Mouse (Mus musculus) hindbrain, embryonic 14.5 days (tissue): ENCODE measurements around the gene Olfr287. TPM values are rescaled to one million over a fixed set of nuclear protein-coding genes. Genes with fewer than 3 reads are reported as not detected.

Source experiments
- ATAC-seq: fragments of 200-750 bp; cut with Nextera tagmentation; 2 replicates; pipeline ENCODE4 v1.8.0; 2017; ENCODE audit warnings: moderate number of reproducible peaks, mild to moderate bottlenecking, moderate TSS enrichment, moderate library complexity; ENCODE audit not compliant: low FRiP score
- DNase-seq: peaks from one replicate; pipeline ENCODE4 v3.0.0-alpha.2; 2015; ENCODE audit warnings: low spot score
- H3K27ac ChIP-seq: fragments of 300-500 bp; sonication (generic); 2 replicates; pipeline ENCODE4 v1.5.1; 2014; ENCODE audit warnings: mild to moderate bottlenecking, moderate library complexity
- H3K27me3 ChIP-seq: fragments of 300-500 bp; sonication (generic); 2 replicates; pipeline ENCODE4 v1.6.1; 2014; ENCODE audit warnings: mild to moderate bottlenecking, low read length, mixed read lengths; ENCODE audit not compliant: control insufficient read depth, insufficient read depth
- H3K36me3 ChIP-seq: fragments of 300-500 bp; sonication (generic); replicated peaks from 2 replicates; pipeline ENCODE4 v1.6.1; 2014; ENCODE audit not compliant: control insufficient read depth, insufficient read depth
- H3K4me1 ChIP-seq: fragments of 300-500 bp; sonication (generic); replicated peaks from 2 replicates; pipeline ENCODE4 v1.6.1; 2014; ENCODE audit warnings: antibody characterized with exemption, low read length, mixed read lengths; ENCODE audit not compliant: control insufficient read depth, insufficient read depth
- H3K4me2 ChIP-seq: fragments of 300-500 bp; sonication (generic); replicated peaks from 2 replicates; pipeline ENCODE4 v1.6.1; 2014; ENCODE audit warnings: mild to moderate bottlenecking, moderate library complexity
- H3K4me3 ChIP-seq: fragments of 300-500 bp; sonication (generic); replicated peaks from 2 replicates; pipeline ENCODE4 v1.5.1; 2014; ENCODE audit warnings: mild to moderate bottlenecking, low read length
- H3K9ac ChIP-seq: fragments of 300-500 bp; sonication (generic); 2 replicates; pipeline ENCODE4 v1.6.1; 2014
- H3K9me3 ChIP-seq: fragments of 300-500 bp; sonication (generic); 2 replicates; pipeline ENCODE4 v1.6.1; 2016; ENCODE audit warnings: low read length; ENCODE audit not compliant: control insufficient read depth
- WGBS: fragments of 180-500 bp; shearing (Covaris S2); extraction: QIAGEN DNeasy Blood & Tissue Kit; methylation state at CpG from one replicate; pipeline ENCODE4 v1.1.7; 2014; 5-methylcytosine and 5-hydroxymethylcytosine counted together
- polyA plus RNA-seq: library from polyadenylated mRNA; unstranded; fragments of >200 nt; fragmentation: Nextera tagmentation; extraction: Ambion mirVana; gene quantifications from 2 replicates; pipeline ENCODE4 v1.2.1, GENCODE M21; 2014

Olfr287 gene
- 0.17 TPM in 1 of 2 replicates, not detected in the other for polyA plus RNA-seq

- ATAC-seq (no peak), DNase-seq (no peak)
- Histone ChIP-seq H3K36me3 (no peaks in the 10 kb centered on the region), H3K4me2 (no peak within 1 kb of the TSS), H3K4me1 (no peaks in the 10 kb centered on the region), H3K9me3 (no peaks in the 10 kb centered on the region), H3K27me3 (no peaks in the 10 kb centered on the region), H3K9ac (no peak within 1 kb of the TSS), H3K4me3 (no peak within 1 kb of the TSS), H3K27ac (no peak within 1 kb of the TSS)
- 57% methylated on average over 4 of the region's 4 CpGs for WGBS
Observed at GRCm38 (mm10) chr15:98220877-98221276, at the start of gene Olfr287, which contains the start of gene Gm44579. Olfr287 (minus strand) TSS chr15:98221056. Gm44579 (minus strand) TSS chr15:98220977.

- no peak overlapping the region for H3K27ac ChIP-seq
- H3K27me3 ChIP-seq = no peaks in the 10 kb centered on the region
- H3K9me3 ChIP-seq = no peaks in the 10 kb centered on the region
- no peaks in the 10 kb centered on the region for H3K4me1 ChIP-seq
- no peak overlapping the region for H3K4me2 ChIP-seq
- ATAC-seq (no peak), DNase-seq (no peak)
- H3K36me3 ChIP-seq = no peaks in the 10 kb centered on the region
- 91% methylated on average over 7 of the region's 7 CpGs for WGBS
- no peak overlapping the region for H3K9ac ChIP-seq
- no peak overlapping the region for H3K4me3 ChIP-seq
Observed at GRCm38 (mm10) chr15:98257776-98258175, 36.9 kb upstream of the Olfr287 start.

- DNase-seq = no peak
Observed at GRCm38 (mm10) chr15:98257193-98257592, 36.3 kb upstream of the Olfr287 start, which contains the start of gene H1fnt. H1fnt (minus strand) TSS chr15:98257293.

GRCm38 (mm10) chr15:98256271-98256670 lies 35.4 kb upstream of the Olfr287 start:
- Histone ChIP-seq H3K27me3 (no peaks in the 10 kb centered on the region), H3K9ac (no peak overlapping the region), H3K4me2 (no peak overlapping the region), H3K27ac (no peak overlapping the region), H3K4me1 (no peaks in the 10 kb centered on the region), H3K4me3 (no peak overlapping the region), H3K36me3 (no peaks in the 10 kb centered on the region), H3K9me3 (no peaks in the 10 kb centered on the region)
- ATAC-seq (no peak), DNase-seq (no peak)
- 94% methylated on average over 13 of the region's 13 CpGs for WGBS

More at GRCm38 (mm10) chr15:98257193-98257592, 36.3 kb upstream of the Olfr287 start, which contains the start of gene H1fnt:
- no peak for ATAC-seq
- no peaks in the 10 kb centered on the region for H3K27me3 ChIP-seq
- no peaks in the 10 kb centered on the region for H3K9me3 ChIP-seq
- WGBS = 90% methylated on average over 8 of the region's 8 CpGs
- H3K4me1 ChIP-seq = no peaks in the 10 kb centered on the region
- H3K4me2 ChIP-seq = no peak within 1 kb of the TSS
- no peak within 1 kb of the TSS for H3K27ac ChIP-seq
- H3K4me3 ChIP-seq = no peak within 1 kb of the TSS
- H3K9ac ChIP-seq = no peak within 1 kb of the TSS
- no peaks in the 10 kb centered on the region for H3K36me3 ChIP-seq

GRCm38 (mm10) chr15:98235442-98235841 lies 14.6 kb upstream of the Olfr287 start:
- 90% methylated on average over 4 of the region's 4 CpGs for WGBS
- H3K27me3 ChIP-seq = no peaks in the 10 kb centered on the region
- no peak overlapping the region for H3K4me3 ChIP-seq
- no peak for DNase-seq
- H3K36me3 ChIP-seq = no peaks in the 10 kb centered on the region
- H3K27ac ChIP-seq = no peak overlapping the region
- ATAC-seq = no peak
- H3K4me2 ChIP-seq = no peak overlapping the region
- no peaks in the 10 kb centered on the region for H3K4me1 ChIP-seq
- no peak overlapping the region for H3K9ac ChIP-seq
- H3K9me3 ChIP-seq = 0 out of 2 replicates have a peak, but pooled peaks cover 4% of the 10 kb centered on the region

GRCm38 (mm10) chr15:98234350-98234749 lies 13.5 kb upstream of the Olfr287 start, which contains the start of gene Olfr286:
Olfr286 (minus strand) TSS chr15:98234450.
- ATAC-seq (no peak), DNase-seq (no peak)
- Histone ChIP-seq H3K9me3 (0 out of 2 replicates have a peak, but pooled peaks cover 4% of the 10 kb centered on the region), H3K4me1 (no peaks in the 10 kb centered on the region), H3K27ac (no peak within 1 kb of the TSS), H3K4me2 (no peak within 1 kb of the TSS), H3K9ac (no peak within 1 kb of the TSS), H3K27me3 (no peaks in the 10 kb centered on the region), H3K4me3 (no peak within 1 kb of the TSS), H3K36me3 (no peaks in the 10 kb centered on the region)
- 88% methylated on average over 4 of the region's 4 CpGs for WGBS

GRCm38 (mm10) chr15:98226096-98226495 lies 5.2 kb upstream of the Olfr287 start:
- Histone ChIP-seq H3K9me3 (no peaks in the 10 kb centered on the region), H3K4me1 (no peaks in the 10 kb centered on the region), H3K9ac (no peak overlapping the region), H3K27ac (no peak overlapping the region), H3K27me3 (no peaks in the 10 kb centered on the region), H3K4me2 (no peak overlapping the region), H3K4me3 (no peak overlapping the region), H3K36me3 (no peaks in the 10 kb centered on the region)
- 80% methylated on average over 7 of the region's 7 CpGs for WGBS
- ATAC-seq = no peak
- DNase-seq = no peak

- no peak for ATAC-seq
- no peak overlapping the region for H3K9ac ChIP-seq
- 43% methylated on average over 16 of the region's 16 CpGs for WGBS
Observed at GRCm38 (mm10) chr15:98225610-98226009, 4.8 kb upstream of the Olfr287 start.

GRCm38 (mm10) chr15:98222377-98222776 lies 1.5 kb upstream of the Olfr287 start:
- no peaks in the 10 kb centered on the region for H3K36me3 ChIP-seq
- no peak overlapping the region for H3K9ac ChIP-seq
- no peaks in the 10 kb centered on the region for H3K9me3 ChIP-seq
- H3K4me2 ChIP-seq = no peak overlapping the region
- H3K4me1 ChIP-seq = no peaks in the 10 kb centered on the region
- no peak for DNase-seq
- H3K27ac ChIP-seq = no peak overlapping the region
- H3K4me3 ChIP-seq = no peak overlapping the region
- no peak for ATAC-seq
- H3K27me3 ChIP-seq = no peaks in the 10 kb centered on the region

More at GRCm38 (mm10) chr15:98225610-98226009, 4.8 kb upstream of the Olfr287 start:
- no peak overlapping the region for H3K4me3 ChIP-seq
- no peak overlapping the region for H3K4me2 ChIP-seq
- no peaks in the 10 kb centered on the region for H3K27me3 ChIP-seq
- H3K4me1 ChIP-seq = no peaks in the 10 kb centered on the region
- no peaks in the 10 kb centered on the region for H3K36me3 ChIP-seq
- no peak for DNase-seq
- no peaks in the 10 kb centered on the region for H3K9me3 ChIP-seq
- no peak overlapping the region for H3K27ac ChIP-seq

GRCm38 (mm10) chr15:98214130-98214529 lies 6.7 kb downstream of the Olfr287 start:
- no peak overlapping the region for H3K4me3 ChIP-seq
- no peak overlapping the region for H3K27ac ChIP-seq
- no peaks in the 10 kb centered on the region for H3K27me3 ChIP-seq
- H3K9me3 ChIP-seq = no peaks in the 10 kb centered on the region
- H3K4me1 ChIP-seq = no peaks in the 10 kb centered on the region
- DNase-seq (no peak), ATAC-seq (no peak)
- no peak overlapping the region for H3K9ac ChIP-seq
- no peaks in the 10 kb centered on the region for H3K36me3 ChIP-seq
- H3K4me2 ChIP-seq = no peak overlapping the region
- WGBS = 74% methylated on average over 5 of the region's 5 CpGs
